Mouse (Mus musculus) hindbrain, postnatal 0 days (tissue): ENCODE results near the gene Rnf32. TPM values are rescaled to one million over a fixed set of nuclear protein-coding genes. Genes with fewer than 3 reads are reported as not detected.

ENCODE experiments used
- ATAC-seq: fragments of 200-750 bp; cut with Nextera tagmentation; 2 replicates; pipeline ENCODE4 v1.8.0; 2017; ENCODE audit warnings: mild to moderate bottlenecking, moderate TSS enrichment, moderate library complexity
- DNase-seq: peaks from one replicate; pipeline ENCODE4 v3.0.0-alpha.2; 2015; ENCODE audit warnings: low spot score
- H3K27ac ChIP-seq: fragments of 300-500 bp; sonication (generic); 2 replicates; pipeline ENCODE4 v1.5.1; 2014; ENCODE audit warnings: mild to moderate bottlenecking
- H3K27me3 ChIP-seq: fragments of 300-500 bp; sonication (generic); 2 replicates; pipeline ENCODE4 v1.6.1; 2014; ENCODE audit warnings: low read length, mixed read lengths; ENCODE audit not compliant: insufficient read depth
- H3K36me3 ChIP-seq: fragments of 300-500 bp; sonication (generic); 2 replicates; pipeline ENCODE4 v1.6.1; 2014; ENCODE audit warnings: low read length, mixed read lengths; ENCODE audit not compliant: insufficient read depth
- H3K4me1 ChIP-seq: fragments of 300-500 bp; sonication (generic); 2 replicates; pipeline ENCODE4 v1.6.1; 2014; ENCODE audit warnings: antibody characterized with exemption, low read length, mixed read lengths; ENCODE audit not compliant: insufficient read depth
- H3K4me2 ChIP-seq: fragments of 300-500 bp; sonication (generic); 2 replicates; pipeline ENCODE4 v1.6.1; 2014; ENCODE audit warnings: low read depth, mild to moderate bottlenecking, low read length, moderate library complexity, mixed read lengths
- H3K4me3 ChIP-seq: fragments of 300-500 bp; sonication (generic); 2 replicates; pipeline ENCODE4 v1.5.1; 2014; ENCODE audit warnings: low read length
- H3K9ac ChIP-seq: fragments of 300-500 bp; sonication (generic); replicated peaks from 2 replicates; pipeline ENCODE4 v1.6.1; 2014; ENCODE audit warnings: mild to moderate bottlenecking, low read length, moderate library complexity, mixed read lengths
- H3K9me3 ChIP-seq: fragments of 300-500 bp; sonication (generic); 2 replicates; pipeline ENCODE4 v1.6.1; 2016; ENCODE audit warnings: low read length, mixed read lengths
- CTCF ChIP-seq: IDR thresholded peaks from 2 replicates; pipeline ENCODE4 v1.5.1; 2016; ENCODE audit warnings: antibody characterized with exemption, control low read depth, low read depth
- WGBS: fragments of 180-500 bp; shearing (Covaris S2); extraction: QIAGEN DNeasy Blood & Tissue Kit; methylation state at CpG from one replicate; pipeline ENCODE4 v1.1.7; 2014; 5-methylcytosine and 5-hydroxymethylcytosine counted together
- polyA plus RNA-seq: library from polyadenylated mRNA; unstranded; fragments of >200 nt; fragmentation: Nextera tagmentation; extraction: Ambion mirVana; gene quantifications from 2 replicates; pipeline ENCODE4 v1.2.1, GENCODE M21; 2015
- total RNA-seq: library from RNA; depleted of rRNA; stranded (reverse); fragments of >200 nt; gene quantifications from 2 replicates; pipeline ENCODE4 v1.2.3, GENCODE M21; 2014

Rnf32 gene
- total and polyA plus RNA-seq, 2 experiments from 2014 or later = 6.2 to 10.0 TPM

GRCm38 (mm10) chr5:29217997-29218396, 22.2 kb downstream of the Rnf32 start:
- ATAC-seq = no peak
- WGBS = 85% methylated on average over 3 of the region's 3 CpGs
- no peak for DNase-seq
- no peak for TF ChIP-seq CTCF
- Histone ChIP-seq H3K4me2 (no peak overlapping the region), H3K9me3 (no peaks in the 10 kb centered on the region), H3K36me3 (no peaks in the 10 kb centered on the region), H3K27ac (no peak overlapping the region), H3K9ac (no peak overlapping the region), H3K4me3 (no peak overlapping the region), H3K4me1 (no peaks in the 10 kb centered on the region), H3K27me3 (no peaks in the 10 kb centered on the region)

GRCm38 (mm10) chr5:29224089-29224488, 28.3 kb downstream of the Rnf32 start:
- Histone ChIP-seq H3K4me1 (no peaks in the 10 kb centered on the region), H3K4me3 (no peak overlapping the region), H3K36me3 (peaks cover 5% of the 10 kb centered on the region; the same call in 1 of the 2 replicates), H3K27ac (no peak overlapping the region), H3K9ac (no peak overlapping the region), H3K9me3 (no peaks in the 10 kb centered on the region), H3K4me2 (no peak overlapping the region), H3K27me3 (no peaks in the 10 kb centered on the region)
- ATAC-seq (no peak), DNase-seq (no peak)
- WGBS = 93% methylated on average over 7 of the region's 7 CpGs
- no peak for TF ChIP-seq CTCF

- Histone ChIP-seq H3K9ac (no peak overlapping the region), H3K4me3 (no peak overlapping the region), H3K27ac (no peak overlapping the region), H3K4me2 (no peak overlapping the region), H3K27me3 (no peaks in the 10 kb centered on the region), H3K4me1 (no peaks in the 10 kb centered on the region), H3K36me3 (no peaks in the 10 kb centered on the region), H3K9me3 (no peaks in the 10 kb centered on the region)
- DNase-seq (no peak), ATAC-seq (no peak)
- TF ChIP-seq CTCF = no peak
- WGBS = 75% methylated on average over 2 of the region's 2 CpGs
These were observed 34.7 kb downstream of the Rnf32 start for GRCm38 (mm10) chr5:29230481-29230880.

- Histone ChIP-seq H3K4me3 (no peak overlapping the region), H3K9ac (no peak overlapping the region), H3K4me1 (no peaks in the 10 kb centered on the region), H3K36me3 (no peaks in the 10 kb centered on the region), H3K4me2 (no peak overlapping the region), H3K27me3 (no peaks in the 10 kb centered on the region), H3K27ac (no peak overlapping the region), H3K9me3 (no peaks in the 10 kb centered on the region)
- TF ChIP-seq CTCF = no peak
- DNase-seq (no peak), ATAC-seq (no peak)
These were observed 42.6 kb downstream of the Rnf32 start for GRCm38 (mm10) chr5:29238379-29238778.

GRCm38 (mm10) chr5:29244769-29245168, 49.0 kb downstream of the Rnf32 start:
- Histone ChIP-seq H3K9ac (no peak overlapping the region), H3K4me3 (no peak overlapping the region), H3K4me2 (no peak overlapping the region), H3K27ac (no peak overlapping the region), H3K4me1 (no peaks in the 10 kb centered on the region), H3K9me3 (no peaks in the 10 kb centered on the region), H3K27me3 (no peaks in the 10 kb centered on the region), H3K36me3 (no peaks in the 10 kb centered on the region)
- no peak for TF ChIP-seq CTCF
- ATAC-seq (no peak), DNase-seq (no peak)
- no CpG with 5 or more reads among the region's 1 CpGs for WGBS

- 14% methylated on average over 8 of the region's 8 CpGs for WGBS
- H3K36me3 ChIP-seq = no peaks in the 10 kb centered on the region
- TF ChIP-seq CTCF = no peak
- no peak overlapping the region for H3K9ac ChIP-seq
- no peaks in the 10 kb centered on the region for H3K27me3 ChIP-seq
- no peaks in the 10 kb centered on the region for H3K9me3 ChIP-seq
- no peak overlapping the region for H3K4me2 ChIP-seq
- ATAC-seq (0 out of 2 replicates have a peak, but pooled peaks have one; percentile 63), DNase-seq (peak; percentile 25)
- H3K4me1 ChIP-seq = no peaks in the 10 kb centered on the region
- no peak overlapping the region for H3K4me3 ChIP-seq
- H3K27ac ChIP-seq = no peak overlapping the region
These were observed 55.2 kb downstream of the Rnf32 start for GRCm38 (mm10) chr5:29250795-29251495.

GRCm38 (mm10) chr5:29251496-29251873, 55.7 kb downstream of the Rnf32 start:
- no peak overlapping the region for H3K27ac ChIP-seq
- H3K4me1 ChIP-seq = no peaks in the 10 kb centered on the region
- no peak overlapping the region for H3K9ac ChIP-seq
- no peaks in the 10 kb centered on the region for H3K27me3 ChIP-seq
- TF ChIP-seq CTCF = no peak
- DNase-seq (no peak), ATAC-seq (no peak)
- H3K4me2 ChIP-seq = no peak overlapping the region
- no peaks in the 10 kb centered on the region for H3K36me3 ChIP-seq
- H3K4me3 ChIP-seq = no peak overlapping the region
- 36% methylated on average over 1 of the region's 1 CpGs for WGBS
- no peaks in the 10 kb centered on the region for H3K9me3 ChIP-seq
